Mouse (Mus musculus): Measurements from ENCODE around the gene Klhl25.
"Not testable (repeated sequence)": the region's sequence is repeated elsewhere in the genome, so short reads cannot be mapped to it uniquely, and the experiment has no call there.

Klhl25 gene

DNA sequence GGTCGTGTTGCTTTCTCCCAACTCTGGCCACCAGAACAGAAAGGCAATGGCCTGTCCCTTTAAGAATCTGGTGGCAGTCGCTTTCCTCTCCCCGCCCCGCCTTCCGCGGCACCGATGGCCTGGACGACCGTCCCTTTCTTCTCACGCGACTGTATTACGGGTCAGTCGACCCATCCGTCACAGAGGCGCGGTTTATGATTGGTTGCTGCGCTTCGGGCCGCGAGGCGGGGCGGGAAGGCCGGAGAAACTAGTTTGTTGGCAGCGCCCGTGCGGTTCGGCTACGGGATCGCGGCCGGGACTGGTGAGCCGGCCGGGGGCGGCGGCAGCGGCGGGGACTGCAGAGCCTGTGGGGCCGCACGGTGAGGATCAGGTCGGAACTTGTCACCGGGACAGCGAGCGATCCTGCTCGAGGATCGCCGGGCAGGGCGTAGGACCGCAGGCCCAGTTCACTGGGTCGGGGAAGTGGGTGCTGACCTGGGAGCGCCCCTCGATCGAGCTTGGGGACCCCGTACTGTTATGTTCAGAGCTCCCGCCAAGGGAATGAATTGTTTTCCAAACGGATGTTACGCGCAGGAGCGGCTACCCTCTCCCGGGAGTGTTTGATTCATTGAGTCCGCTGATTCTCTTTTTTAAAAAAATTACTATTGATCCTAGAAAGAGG lies at the start of gene Klhl25:
TSS of gene Klhl25 (plus strand) at position 196 of the 661 bp plus-strand sequence.
- DNase-seq (ENCODE audit: low spot score), result peak; percentile 94

DNA sequence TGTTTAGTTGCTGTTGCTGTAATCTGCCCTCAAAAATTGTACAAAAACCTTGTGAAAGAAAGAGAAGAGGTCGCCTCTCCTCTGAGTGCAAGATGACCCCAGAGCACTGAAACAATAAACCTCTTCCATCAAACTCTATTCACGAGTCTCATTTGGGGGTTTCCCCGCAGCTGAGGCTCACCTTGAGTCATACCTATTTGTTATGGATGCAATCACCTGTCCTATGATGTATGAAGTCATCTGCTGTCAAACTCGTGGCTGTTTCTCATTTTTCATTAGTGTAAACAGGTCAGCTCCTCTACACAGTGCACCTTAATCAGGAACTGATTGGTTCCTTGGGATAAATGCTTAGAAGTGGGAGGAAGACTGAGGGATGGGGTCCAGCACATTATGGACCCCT lies 47.6 kb upstream of the Klhl25 start:
- no peak for DNase-seq (ENCODE audit: low spot score)

DNA sequence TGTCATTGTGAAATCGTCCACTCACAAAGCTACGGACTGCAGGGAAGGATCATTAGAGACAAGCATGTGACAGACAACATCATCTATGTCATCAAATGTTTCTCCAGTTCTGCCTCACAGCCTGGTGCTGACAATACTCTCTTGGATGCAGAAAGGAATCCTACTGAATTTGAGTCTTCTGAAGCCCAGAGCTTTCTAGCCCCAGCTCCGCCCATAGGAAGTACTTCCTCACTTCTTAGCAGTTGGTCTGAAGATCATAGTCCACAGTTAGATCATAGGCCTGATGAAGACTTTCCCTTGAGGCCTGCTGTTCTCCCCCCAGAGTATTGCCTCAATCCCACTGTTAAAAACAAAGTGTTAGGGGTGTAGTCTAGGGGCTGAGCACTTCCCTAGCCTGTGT lies 47.1 kb upstream of the Klhl25 start:
- DNase-seq (ENCODE audit: low spot score), result no peak

DNA sequence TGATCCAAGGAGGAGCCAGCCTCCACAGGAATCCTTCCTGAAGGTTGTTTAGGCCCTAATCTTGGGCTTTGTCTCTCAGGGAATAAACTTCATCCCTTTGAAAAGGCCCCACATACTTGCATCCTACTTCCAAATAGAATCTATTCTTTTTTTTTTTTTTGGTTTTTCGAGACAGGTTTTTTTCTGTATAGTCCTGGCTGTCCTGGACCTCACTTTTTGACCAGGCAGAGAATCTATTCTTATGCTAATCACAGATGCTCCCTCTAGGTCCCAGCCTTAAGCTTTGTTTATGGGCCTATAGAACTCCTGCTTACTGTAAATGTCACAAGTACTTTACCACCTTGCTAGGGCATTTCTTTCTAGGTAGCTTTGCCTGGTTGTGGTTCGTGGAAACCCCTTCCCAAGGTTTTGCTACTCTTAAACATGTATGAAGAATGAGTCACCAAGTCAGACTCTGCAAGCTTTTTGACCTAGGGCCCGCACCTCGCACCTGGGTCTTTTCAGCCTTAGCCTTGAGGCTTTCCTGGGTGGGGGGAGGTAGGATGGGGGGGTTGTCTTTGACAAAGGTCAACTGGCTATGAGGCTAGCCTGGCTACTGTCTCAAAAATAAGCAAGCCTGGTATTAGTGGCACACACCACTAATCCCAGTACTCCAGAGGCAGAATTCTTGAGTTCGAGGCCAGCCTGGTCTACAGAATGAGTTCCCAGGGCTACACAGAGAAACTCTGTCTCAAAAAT lies 46.3 kb upstream of the Klhl25 start:
- no peak for DNase-seq (ENCODE audit: low spot score)

DNA sequence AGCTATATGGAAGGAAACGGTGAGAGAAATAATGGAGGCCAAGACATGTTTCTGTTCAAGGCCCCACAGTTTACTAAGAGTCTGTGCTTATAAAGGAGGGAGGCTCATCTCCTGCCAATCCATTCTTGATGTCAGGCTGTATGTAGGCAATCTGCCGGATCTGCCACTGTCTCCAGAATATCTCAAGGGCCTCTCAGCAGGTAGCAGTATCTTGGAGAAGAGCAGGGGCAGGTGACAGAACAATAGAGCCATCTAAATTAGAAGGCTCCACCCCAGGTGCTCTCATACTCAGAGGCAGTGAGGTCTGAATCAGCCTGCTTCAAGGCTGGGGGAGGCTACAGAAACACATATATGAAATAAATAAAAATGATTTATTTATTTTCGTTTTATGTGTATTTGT lies 45.2 kb upstream of the Klhl25 start:
- no peak for DNase-seq (ENCODE audit: low spot score)

DNA sequence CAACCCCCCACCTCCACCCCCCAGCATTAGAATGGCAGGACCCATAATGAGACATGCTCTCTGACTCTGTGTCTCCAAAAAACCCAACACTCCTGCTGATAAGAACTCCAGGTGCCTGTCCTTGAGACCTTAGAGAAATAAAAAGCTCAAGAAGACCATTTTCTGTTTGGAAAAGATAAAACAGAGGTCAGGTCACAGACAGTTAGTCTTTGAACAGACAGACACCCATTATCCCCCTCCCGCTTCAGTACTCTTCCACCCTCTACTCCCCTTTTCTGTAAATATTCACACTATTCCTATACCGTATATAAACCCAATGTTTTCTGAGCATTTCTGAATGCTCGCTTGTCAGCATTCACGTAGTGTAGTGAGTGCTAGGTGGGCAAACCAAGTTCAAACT lies 41.9 kb upstream of the Klhl25 start:
- DNase-seq (ENCODE audit: low spot score), result no peak

DNA sequence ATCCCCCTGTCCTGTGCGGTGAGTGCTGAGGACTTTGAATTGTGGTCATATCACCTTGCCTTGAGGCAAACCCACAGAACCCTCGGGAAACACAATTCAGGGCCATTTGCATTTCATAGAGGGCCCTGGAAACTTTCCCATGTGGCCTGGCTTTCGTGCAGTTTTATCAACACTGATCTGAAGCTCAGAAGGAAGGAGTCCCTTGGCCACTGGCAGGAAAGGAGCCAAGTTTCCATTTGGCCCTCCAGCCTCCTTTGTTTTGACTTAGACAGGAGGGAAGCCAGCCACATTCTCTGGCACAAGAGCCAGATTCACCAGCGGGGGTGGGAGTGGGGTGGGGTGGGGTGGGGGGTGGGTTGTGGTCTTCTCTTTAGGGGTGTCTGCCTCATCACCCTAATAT lies 41.4 kb upstream of the Klhl25 start:
- no peak for DNase-seq (ENCODE audit: low spot score)

DNA sequence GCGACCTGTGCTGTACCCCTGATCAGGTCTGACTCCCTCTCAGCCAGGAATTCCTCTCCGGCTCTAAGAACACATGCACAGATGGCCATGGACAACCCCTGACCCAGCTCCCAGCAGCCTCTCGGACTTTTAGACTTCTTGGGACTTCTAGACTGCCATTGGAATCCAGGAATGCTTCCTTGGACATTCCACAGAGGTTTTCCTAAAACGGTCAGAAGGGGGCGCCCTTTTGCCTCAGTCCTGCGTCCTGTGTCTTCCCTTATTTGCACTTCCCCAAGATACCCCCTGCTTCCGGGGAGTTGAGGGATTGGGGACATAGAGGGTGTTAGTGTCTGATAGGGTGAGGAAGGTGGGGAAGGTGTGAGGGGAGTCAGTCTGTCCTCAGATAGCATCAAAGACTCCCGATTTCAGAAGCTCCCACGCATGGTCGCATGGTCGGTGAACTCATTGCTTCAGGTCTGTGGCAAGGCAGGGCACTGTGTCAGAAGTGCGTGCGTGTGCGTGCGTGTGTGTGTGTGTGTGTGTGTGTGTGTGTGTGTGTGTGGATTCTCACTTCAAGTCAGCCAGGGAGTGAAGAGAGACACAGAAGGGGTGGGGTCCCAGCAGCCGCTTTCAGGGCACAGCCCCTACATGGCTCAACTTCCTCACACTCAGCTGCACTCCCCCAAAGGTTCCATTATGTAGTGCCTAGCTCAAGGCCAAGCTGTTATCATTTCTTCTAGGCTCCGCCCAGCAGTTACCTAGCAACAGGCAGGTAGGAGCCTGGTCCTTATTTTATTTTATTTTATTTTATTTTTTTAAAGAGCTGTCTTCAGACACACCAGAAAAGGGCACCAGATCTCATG lies 40.4 kb upstream of the Klhl25 start:
- no peak for DNase-seq (ENCODE audit: low spot score)

DNA sequence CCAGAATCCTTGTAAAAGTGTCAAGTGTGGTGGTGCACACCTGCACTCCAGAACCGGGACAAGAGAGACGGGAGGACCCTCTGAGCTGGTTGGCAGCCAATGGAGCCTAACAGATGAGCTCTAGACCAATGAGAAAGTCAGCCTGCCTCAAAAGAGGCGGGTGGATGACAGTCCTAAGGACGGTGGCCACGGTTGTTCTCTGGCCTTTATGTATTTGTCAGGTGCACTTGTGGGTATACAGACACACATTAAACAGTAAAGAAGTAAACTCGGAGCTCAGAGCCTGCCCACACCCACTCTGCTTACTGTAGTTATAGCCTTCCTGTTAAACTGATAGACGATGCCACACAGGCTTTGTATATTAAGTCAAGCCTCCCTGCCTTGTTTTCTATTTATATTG lies 27.4 kb upstream of the Klhl25 start:
- no peak for DNase-seq (ENCODE audit: low spot score)

DNA sequence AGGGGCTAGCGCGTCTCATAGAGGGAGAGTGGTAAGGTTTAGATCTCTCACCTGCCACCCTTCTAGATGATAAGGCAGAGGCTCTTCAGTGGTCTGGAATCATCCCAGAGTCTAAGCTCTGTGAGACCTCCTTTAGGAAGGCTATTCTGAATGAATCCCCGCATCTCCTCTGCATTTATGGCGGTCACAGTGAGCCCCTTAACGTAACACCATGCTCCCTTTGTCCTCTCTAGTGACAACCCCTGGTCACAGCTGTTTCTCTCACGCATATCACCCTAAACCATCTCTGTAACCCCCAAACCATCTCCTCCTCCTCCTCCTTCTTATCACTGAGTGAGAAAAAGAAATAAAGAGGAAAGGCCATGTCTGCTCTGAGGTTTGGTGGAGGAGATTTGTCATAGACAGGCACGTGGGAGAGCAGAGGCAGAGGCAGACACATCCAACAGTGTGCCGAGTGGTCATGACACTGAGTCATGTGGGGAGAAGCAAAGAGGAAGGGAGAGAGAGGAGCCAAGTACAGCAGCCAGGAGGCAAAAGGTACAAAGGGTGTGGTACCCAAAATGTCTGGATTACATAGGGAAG lies 25.9 kb upstream of the Klhl25 start:
- DNase-seq (ENCODE audit: low spot score), result no peak

DNA sequence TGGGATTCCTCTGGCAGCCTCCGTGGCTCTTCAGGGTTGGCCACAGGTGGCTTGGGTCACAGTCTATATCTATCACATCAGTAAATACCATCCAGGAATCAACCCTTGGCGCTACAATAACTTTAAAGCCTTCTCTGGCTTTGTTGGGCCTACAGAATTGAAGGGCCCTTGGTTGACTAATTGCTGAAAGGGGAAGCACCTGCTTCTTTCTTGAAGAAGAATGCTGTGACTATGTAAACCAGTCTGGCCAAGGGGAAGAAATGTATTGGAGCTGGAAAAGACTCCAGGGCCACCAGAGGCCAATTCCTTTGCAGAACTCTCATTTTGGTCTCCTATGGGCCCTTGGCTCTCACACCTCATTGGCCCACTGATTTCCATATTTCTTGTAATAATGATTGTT lies 25.0 kb upstream of the Klhl25 start:
- DNase-seq (ENCODE audit: low spot score), result no peak

DNA sequence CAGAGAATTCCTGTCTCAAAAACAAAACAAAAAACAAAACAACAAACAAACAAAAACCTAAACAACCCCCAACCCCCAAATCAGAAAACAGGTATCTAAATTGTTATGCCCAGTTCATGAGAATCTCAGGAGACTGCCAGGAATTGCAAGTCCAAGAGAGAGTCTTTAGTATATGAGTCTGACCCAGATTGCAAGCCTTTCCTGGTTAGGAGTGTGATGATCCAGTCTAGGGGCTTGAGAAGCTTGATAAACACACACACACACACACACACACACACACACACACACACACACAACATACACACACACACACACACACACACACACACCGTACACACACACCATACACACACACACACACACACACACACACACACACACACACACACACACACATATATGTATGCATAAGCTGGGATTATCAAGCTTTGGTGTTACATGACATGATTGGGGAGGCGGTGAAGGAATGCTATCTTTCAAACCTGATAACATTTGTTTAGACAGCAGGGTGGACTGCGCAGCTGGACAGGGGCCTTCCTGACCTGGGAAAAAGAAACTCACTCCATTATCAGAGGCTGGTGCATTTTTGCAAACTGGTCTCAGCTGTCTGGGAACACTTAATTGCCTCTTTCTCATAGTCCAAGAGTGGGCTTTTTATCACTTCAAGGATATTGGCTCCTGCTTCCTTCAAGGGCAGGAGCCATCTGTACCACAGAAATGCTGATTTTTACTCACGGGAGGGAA lies 21.6 kb upstream of the Klhl25 start:
- no peak for DNase-seq (ENCODE audit: low spot score)

DNA sequence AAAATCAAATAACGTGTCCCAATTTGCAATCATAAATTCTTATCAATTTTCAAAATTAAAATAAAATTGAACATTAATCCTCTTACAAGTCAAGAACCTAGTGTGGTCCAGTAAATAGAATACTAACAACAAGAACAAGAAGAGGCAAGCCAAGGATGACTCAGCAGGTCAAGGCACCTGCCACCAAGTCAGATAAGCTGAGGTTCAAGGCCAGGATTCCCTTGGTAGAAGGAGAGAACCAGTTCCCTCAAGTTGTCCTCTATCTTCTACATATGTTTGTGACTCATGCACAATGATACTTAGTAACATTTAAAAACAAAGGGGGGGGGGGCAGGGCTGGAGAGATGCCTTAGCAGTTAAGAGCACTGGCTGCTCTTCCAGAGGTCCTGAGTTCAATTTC lies 20.8 kb upstream of the Klhl25 start:
- no peak for DNase-seq (ENCODE audit: low spot score)

DNA sequence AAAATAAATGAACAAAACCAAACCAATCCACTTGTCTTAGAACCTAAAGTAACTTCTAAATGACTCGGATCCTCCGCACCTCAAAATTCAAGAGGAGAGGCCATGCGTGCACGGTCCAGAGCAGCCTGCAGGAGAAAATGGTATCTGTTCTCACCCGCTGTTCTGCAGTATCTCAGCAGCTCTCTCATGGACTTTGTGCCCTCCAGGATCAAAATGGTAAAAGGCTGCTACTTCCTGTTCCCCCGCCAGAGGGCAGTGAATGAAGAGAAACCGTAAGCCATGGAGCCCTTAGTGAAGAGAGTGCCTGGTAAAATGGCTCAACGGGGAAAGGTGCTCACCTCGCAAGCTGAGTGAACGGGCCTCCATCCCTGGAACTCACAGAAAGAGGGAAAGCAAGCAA lies 20.3 kb upstream of the Klhl25 start:
- DNase-seq (ENCODE audit: low spot score), result peak; percentile 91

DNA sequence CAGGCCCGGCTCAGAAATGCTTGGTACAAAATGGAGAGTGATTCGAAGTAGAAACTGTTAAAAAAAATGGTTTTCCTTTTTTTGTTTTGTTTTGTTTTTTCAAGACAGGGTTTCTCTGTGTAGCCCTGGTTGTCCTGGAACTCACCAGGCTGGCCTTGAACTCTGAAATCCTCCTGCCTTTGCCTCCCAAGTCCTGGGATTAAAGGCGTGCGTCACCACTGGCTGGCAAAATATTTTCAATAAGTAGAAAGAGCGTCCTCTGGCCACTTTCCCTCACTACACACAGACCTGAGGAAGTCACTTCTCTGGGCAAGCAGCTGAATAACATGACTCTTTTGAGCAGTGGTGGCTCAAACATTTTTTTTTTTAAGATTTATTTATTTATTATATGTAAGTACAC lies 19.6 kb upstream of the Klhl25 start:
- DNase-seq (ENCODE audit: low spot score), result no peak

DNA sequence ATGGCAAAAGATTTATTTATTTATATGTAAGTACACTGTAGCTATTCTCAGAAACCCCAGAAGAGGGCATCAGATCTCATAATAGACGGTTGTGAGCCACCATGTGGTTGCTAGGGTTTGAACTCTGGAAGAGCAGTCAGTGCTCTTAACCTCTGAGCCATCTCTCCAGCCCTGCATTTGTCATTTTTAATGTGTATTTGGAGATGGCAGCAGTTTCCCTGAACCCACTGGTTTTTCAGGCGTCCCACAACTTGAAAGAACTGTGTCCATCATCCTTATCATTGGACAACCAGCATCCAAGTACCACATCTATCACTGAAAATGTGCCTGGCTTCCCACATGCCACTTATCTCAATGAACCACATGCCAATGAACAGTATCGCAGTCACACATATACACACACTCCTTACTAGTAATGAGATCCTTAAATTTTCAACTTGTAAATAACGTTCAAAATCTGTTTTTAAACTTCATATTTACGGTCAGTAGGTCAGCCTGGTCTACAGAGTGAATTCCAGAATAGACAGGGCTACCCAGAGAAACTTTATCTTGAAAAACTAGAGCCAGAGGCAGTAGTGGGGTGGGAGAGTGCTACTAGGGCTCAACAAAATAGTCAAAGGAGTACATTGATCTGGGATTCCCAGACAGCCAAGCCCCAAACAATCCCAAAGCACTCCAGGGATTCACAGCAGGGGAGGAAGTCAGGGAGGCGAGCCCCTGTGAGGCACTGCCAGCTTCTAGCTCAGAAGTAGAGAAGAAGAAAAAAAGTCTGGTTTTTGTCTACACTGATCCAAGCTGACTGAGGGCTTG lies 17.7 kb upstream of the Klhl25 start:
- DNase-seq (ENCODE audit: low spot score), result peak; percentile 94

DNA sequence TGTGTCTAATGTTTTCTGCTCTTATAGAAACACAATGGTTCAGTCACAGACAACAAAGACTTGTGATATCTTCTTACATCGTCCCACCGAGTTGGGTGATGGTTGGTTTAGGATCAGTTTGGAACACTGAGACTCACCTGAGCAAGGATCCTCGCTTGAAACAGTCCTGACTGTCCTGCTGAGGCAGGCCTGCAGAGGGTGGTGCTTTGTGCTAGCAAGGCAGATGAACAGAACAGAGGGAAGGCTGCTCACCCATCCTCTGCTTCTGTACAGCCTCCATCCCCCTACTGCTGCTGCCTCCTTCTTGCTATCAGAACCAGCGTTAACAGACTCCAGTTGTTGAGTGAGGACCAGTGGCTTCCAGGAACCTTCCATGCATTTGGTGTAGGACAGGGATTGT lies 14.2 kb upstream of the Klhl25 start:
- DNase-seq (ENCODE audit: low spot score), result not testable (repeated sequence)

DNA sequence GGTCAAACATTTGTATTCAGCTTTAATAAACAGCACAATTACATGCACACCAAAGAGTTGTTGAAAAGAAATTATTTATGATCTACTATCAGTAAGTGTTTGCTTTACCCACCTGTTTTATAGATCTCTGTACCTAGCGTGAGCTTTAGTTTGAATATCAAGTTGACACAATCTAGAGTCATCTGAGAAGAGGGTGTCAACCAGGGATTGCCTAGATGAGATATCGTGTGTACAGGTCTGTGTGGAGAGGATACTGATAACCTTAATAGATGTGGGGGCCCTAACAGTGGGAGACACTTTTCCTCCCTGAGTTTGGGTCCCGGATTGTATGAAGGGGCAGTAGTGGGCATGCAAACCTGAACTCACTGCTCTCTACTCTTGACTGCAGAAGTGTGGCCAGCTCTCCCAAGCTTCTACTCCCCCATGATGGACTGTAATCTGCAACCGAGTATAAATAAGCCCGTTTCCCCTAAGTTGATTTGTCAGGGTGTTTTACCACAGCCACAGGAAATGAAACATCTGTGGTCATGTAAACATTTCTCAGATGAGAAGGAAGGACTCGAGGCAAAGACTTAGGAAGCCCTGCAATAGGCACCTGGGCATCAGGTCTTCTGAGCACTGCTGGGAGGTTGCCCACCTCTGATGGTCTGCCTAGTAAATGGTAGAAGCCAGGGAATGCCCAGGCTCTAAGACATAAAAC lies 13.0 kb upstream of the Klhl25 start:
- not testable (repeated sequence) for DNase-seq (ENCODE audit: low spot score)

DNA sequence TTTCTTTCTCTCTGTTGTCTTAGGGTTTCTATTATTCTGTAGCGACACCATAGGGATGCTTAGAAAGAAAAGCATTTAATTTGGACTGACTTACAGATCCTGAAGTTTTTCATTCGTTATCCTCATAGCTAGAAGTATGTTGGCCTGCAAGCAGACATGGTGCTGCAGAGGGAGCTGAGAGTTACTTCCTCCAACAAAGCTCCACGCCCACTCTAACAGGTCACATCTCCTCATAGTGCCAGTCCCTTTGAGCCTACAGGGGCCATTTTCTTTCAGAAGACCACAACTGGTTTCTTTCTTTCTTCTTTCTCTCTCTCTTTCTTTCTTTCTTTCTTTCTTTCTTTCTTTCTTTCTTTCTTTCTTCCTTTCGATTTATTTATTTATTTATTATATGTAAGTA lies 8.0 kb upstream of the Klhl25 start:
- DNase-seq (ENCODE audit: low spot score), result no peak

DNA sequence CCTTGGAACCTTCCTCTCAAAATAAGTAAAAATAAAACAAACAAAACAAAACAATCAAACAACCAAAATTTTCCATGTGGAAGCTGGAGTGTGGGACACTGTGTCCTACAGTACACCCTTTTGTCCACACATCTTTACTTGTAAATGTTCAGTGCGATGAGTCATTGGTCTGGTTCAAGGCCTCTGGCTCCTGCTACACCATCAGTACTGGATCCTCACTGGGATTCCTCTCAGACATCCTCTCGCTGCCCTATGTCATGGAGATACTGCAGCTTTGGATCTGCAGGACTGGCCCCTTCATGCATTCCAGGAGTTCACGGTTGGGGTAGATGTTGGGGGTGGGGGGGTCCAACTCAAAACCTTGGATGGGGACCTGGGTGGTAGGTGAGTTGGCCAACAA lies 5.8 kb upstream of the Klhl25 start:
- no peak for DNase-seq (ENCODE audit: low spot score)

All from c-Kit-positive CD71-positive TER-119-positive erythroid progenitor cells, embryonic 14.5 days (primary cell).